Mouse (Mus musculus) MEL (cell line): Measurements from ENCODE around the gene Acr. TPM values are rescaled to one million over a fixed set of nuclear protein-coding genes. Genes with fewer than 3 reads are reported as not detected.

ENCODE experiments used
- DNase-seq: peaks from one replicate; pipeline ENCODE4 v3.0.0; 2011; ENCODE audit warnings: low read depth, low spot score
- H3K27ac ChIP-seq: 2 replicates; pipeline ENCODE4 v1.5.1; 2012; ENCODE audit warnings: low read depth, mild to moderate bottlenecking, control low read depth, low read length, moderate library complexity; ENCODE audit not compliant: control insufficient read depth
- H3K27me3 ChIP-seq, 2 experiments: fragments of 150-350 bp in 1 of 2; sonication (generic) in 1 of 2; 2 replicates each; pipeline ENCODE4 v1.6.1; 2012; ENCODE audit warnings: low read length in 2 of 2, mild to moderate bottlenecking in 2 of 2, improper control_type of control experiment in 1 of 2, moderate library complexity in 1 of 2; ENCODE audit not compliant: insufficient read depth in 2 of 2, control insufficient read depth in 1 of 2
- H3K36me3 ChIP-seq, 2 experiments: 2 replicates each; pipeline ENCODE4 v1.6.1; 2012 to 2014; ENCODE audit warnings: low read length in 2 of 2, improper control_type of control experiment in 1 of 2, inconsistent platforms in 1 of 2, mild to moderate bottlenecking in 1 of 2; ENCODE audit not compliant: insufficient read depth in 2 of 2, control insufficient read depth in 1 of 2
- H3K4me1 ChIP-seq, 2 experiments: fragments of 150-350 bp in 1 of 2; sonication (generic) in 1 of 2; 2 replicates each; pipeline ENCODE4 v1.6.1; 2012; ENCODE audit warnings: low read length in 2 of 2, improper control_type of control experiment in 1 of 2, mild to moderate bottlenecking in 1 of 2; ENCODE audit not compliant: insufficient read depth in 2 of 2, control insufficient read depth in 1 of 2
- H3K4me3 ChIP-seq, 2 experiments: fragments of 150-350 bp in 1 of 2; sonication (generic) in 1 of 2; 2 replicates each; pipeline ENCODE4 v1.5.1; 2012; ENCODE audit warnings: low read depth in 2 of 2, low read length in 2 of 2, mild to moderate bottlenecking in 2 of 2, moderate library complexity in 2 of 2, control low read depth in 1 of 2, improper control_type of control experiment in 1 of 2; ENCODE audit not compliant: control insufficient read depth in 1 of 2, insufficient read depth in 1 of 2
- H3K79me2 ChIP-seq: 2 replicates; pipeline ENCODE4 v1.6.1; 2012; ENCODE audit warnings: mild to moderate bottlenecking, low read length, moderate library complexity; ENCODE audit not compliant: control insufficient read depth, poor library complexity, insufficient read depth
- H3K9ac ChIP-seq: 2 replicates; pipeline ENCODE4 v1.6.1; 2012; ENCODE audit warnings: low read depth, mild to moderate bottlenecking, control low read depth, low read length, moderate library complexity; ENCODE audit not compliant: control insufficient read depth, poor library complexity, severe bottlenecking
- H3K9me3 ChIP-seq: fragments of 150-350 bp; sonication (generic); replicated peaks from 2 replicates; pipeline ENCODE4 v1.6.1; 2012; ENCODE audit warnings: mild to moderate bottlenecking, low read length, improper control_type of control experiment, moderate library complexity; ENCODE audit not compliant: insufficient read depth
- CHD1 ChIP-seq: IDR thresholded peaks from 2 replicates; pipeline ENCODE4 v1.6.1; 2012; ENCODE audit warnings: low read depth, mild to moderate bottlenecking, inconsistent platforms, low read length, improper control_type of control experiment
- CTCF ChIP-seq, 3 experiments: IDR thresholded peaks in 2 of 3; conservative IDR thresholded peaks in 1 of 3; 2 replicates each; pipeline ENCODE4 v1.5.1; 2011 to 2012; ENCODE audit warnings: low read length in 3 of 3, low read depth in 2 of 3, mild to moderate bottlenecking in 2 of 3, improper control_type of control experiment in 1 of 3, inconsistent platforms in 1 of 3, mixed read lengths in 1 of 3, moderate library complexity in 1 of 3; ENCODE audit not compliant: control insufficient read depth in 1 of 3, insufficient read depth in 1 of 3, poor library complexity in 1 of 3, severe bottlenecking in 1 of 3
- EP300 ChIP-seq, 2 experiments: IDR thresholded peaks; 2 replicates each; pipeline ENCODE4 v1.6.1; 2011; ENCODE audit warnings: improper control_type of control experiment in 2 of 2, low read length in 2 of 2, low read depth in 1 of 2, mild to moderate bottlenecking in 1 of 2
- GABPA ChIP-seq: IDR thresholded peaks from 2 replicates; pipeline ENCODE4 v1.6.1; 2012; ENCODE audit warnings: low read depth, mild to moderate bottlenecking, inconsistent platforms, low read length, improper control_type of control experiment, moderate library complexity
- HCFC1 ChIP-seq: IDR thresholded peaks from 2 replicates; pipeline ENCODE4 v1.6.1; 2012; ENCODE audit warnings: low read depth, mild to moderate bottlenecking, inconsistent platforms, low read length, improper control_type of control experiment, moderate library complexity
- KAT2A ChIP-seq: conservative IDR thresholded peaks from 2 replicates; pipeline ENCODE4 v1.6.1; 2012; ENCODE audit warnings: low read depth, low read length, improper control_type of control experiment, inconsistent platforms
- MAFK ChIP-seq: IDR thresholded peaks from 2 replicates; pipeline ENCODE4 v1.6.1; 2011; ENCODE audit warnings: low read depth, mild to moderate bottlenecking, low read length, improper control_type of control experiment, borderline replicate concordance
- MAZ ChIP-seq: IDR thresholded peaks from 2 replicates; pipeline ENCODE4 v1.6.1; 2012; ENCODE audit warnings: low read depth, mild to moderate bottlenecking, inconsistent platforms, low read length, improper control_type of control experiment
- MXI1 ChIP-seq: IDR thresholded peaks from 2 replicates; pipeline ENCODE4 v1.6.1; 2011; ENCODE audit warnings: mild to moderate bottlenecking, low read depth, low read length, improper control_type of control experiment
- MYC ChIP-seq: IDR thresholded peaks from 2 replicates; pipeline ENCODE4 v1.6.1; 2011; ENCODE audit warnings: low read depth, mild to moderate bottlenecking, low read length, improper control_type of control experiment, moderate library complexity
- RCOR1 ChIP-seq: IDR thresholded peaks from 2 replicates; pipeline ENCODE4 v1.6.1; 2012; ENCODE audit warnings: low read depth, mild to moderate bottlenecking, inconsistent platforms, low read length, improper control_type of control experiment
- SMC3 ChIP-seq: IDR thresholded peaks from 2 replicates; pipeline ENCODE4 v1.6.1; 2011; ENCODE audit warnings: low read depth, low read length, improper control_type of control experiment
- TAL1 ChIP-seq: IDR thresholded peaks from 2 replicates; pipeline ENCODE4 v1.6.1; 2012; ENCODE audit warnings: mild to moderate bottlenecking, inconsistent platforms, low read length, moderate library complexity, mixed read lengths
- TBP ChIP-seq: IDR thresholded peaks from 2 replicates; pipeline ENCODE4 v1.8.0; 2011; ENCODE audit warnings: low read depth, low read length, improper control_type of control experiment
- USF1 ChIP-seq: IDR thresholded peaks from 2 replicates; pipeline ENCODE4 v1.6.1; 2014; ENCODE audit warnings: low read depth, mild to moderate bottlenecking, inconsistent platforms, low read length, improper control_type of control experiment, moderate library complexity
- USF2 ChIP-seq, 2 experiments: IDR thresholded peaks; 2 replicates each; pipeline ENCODE4 v1.6.1; 2011 to 2012; ENCODE audit warnings: improper control_type of control experiment in 2 of 2, low read length in 2 of 2, borderline replicate concordance in 1 of 2, inconsistent platforms in 1 of 2, low read depth in 1 of 2, mild to moderate bottlenecking in 1 of 2; ENCODE audit not compliant: insufficient read depth in 1 of 2
- ZNF384 ChIP-seq: IDR thresholded peaks from 2 replicates; pipeline ENCODE4 v1.6.1; 2012; ENCODE audit warnings: low read depth, mild to moderate bottlenecking, inconsistent platforms, low read length, improper control_type of control experiment
- polyA plus RNA-seq, 2 experiments: library from polyadenylated mRNA; stranded (reverse) in 1 of 2; unstranded in 1 of 2; fragments of >175 nt in 1 of 2; fragments of >200 nt in 1 of 2; gene quantifications; 2 replicates each; pipeline versions ENCODE4 v1.2.1 to v1.2.4; 2012; ENCODE audit warnings: low replicate concordance in 2 of 2, low read depth in 1 of 2; ENCODE audit not compliant: insufficient read length in 2 of 2, insufficient read depth in 1 of 2, missing spikeins in 1 of 2
- total RNA-seq: library from RNA; depleted of rRNA; stranded (reverse); fragments of 300-350 nt; gene quantifications from 2 replicates; pipeline ENCODE4 v1.2.3, GENCODE M21; 2012

Gene Acr
- total and polyA plus RNA-seq, 3 experiments: 0.15 TPM; not detected in 2

DNA sequence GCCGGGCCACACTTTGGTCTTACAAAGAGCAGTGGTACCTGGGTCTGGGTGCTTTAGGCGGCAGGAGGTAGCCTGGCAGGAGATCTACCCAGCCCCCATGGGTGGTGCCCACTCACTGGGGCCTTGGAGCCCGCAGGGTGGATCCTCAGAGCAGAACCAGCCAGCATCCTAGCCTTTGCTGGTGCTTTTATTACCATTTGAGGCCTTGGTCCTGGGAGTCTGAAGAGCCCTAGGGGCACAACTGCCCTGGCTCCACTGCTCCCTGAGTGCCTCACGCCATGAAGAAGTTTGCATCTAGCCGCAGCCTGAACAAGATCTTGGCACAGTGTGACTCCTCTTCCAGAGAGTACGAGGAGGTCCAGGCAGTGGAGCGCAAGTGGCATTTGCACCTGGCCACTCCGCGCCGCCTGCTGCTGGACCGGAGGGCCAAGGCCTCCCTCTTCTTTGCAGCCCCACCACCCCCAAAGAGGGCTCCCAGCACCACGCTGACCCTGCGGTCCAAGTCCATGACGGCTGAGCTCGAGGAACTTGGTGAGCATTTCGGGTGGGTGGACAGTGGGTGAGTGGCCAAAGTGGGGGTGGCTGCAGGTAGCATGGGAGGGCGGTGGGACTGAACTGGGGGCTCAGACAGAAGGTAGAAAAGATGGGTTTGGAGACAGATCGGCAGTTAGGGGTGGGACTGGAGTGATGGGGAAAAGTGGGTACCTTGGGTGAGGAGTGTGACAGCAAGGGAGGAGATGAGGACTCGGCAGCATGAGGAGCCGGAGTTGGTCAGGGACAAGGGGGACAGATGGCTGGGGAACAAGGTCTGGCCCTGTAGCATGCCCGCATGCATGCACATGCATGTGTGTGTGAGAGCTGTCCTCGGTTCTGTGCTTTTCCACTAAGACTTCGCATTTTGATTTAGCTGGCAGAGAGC is 34.9 kb upstream of the Acr start:
- TF ChIP-seq USF2 (IDR thresholded peaks at IDR 0.05; ENCODE audit: borderline replicate concordance in 1 of 2, insufficient read depth in 1 of 2, low read depth in 1 of 2, low read length in 2 of 2): no peak
- no peak for TF ChIP-seq GABPA
- no peak for TF ChIP-seq KAT2A
- no peak for TF ChIP-seq RCOR1
- no peak for TF ChIP-seq MXI1
- no peak for TF ChIP-seq MAFK
- TF ChIP-seq EP300 (IDR thresholded peaks at IDR 0.05; ENCODE audit: low read depth in 1 of 2, low read length in 2 of 2): no peak
- TF ChIP-seq MAZ: no peak
- no peak for TF ChIP-seq TBP
- no peak for TF ChIP-seq MYC
- no peak for TF ChIP-seq ZNF384
- no peak for TF ChIP-seq CTCF (IDR thresholded peaks at IDR 0.05 in 2 of 3, conservative IDR thresholded peaks at IDR 0.05 in 1 of 3; ENCODE audit: control insufficient read depth in 1 of 3, insufficient read depth in 1 of 3, low read depth in 2 of 3, low read length in 3 of 3, poor library complexity in 1 of 3, severe bottlenecking in 1 of 3)
- TF ChIP-seq HCFC1: no peak
- TF ChIP-seq TAL1: no peak
- TF ChIP-seq USF1: no peak
- no peak for TF ChIP-seq SMC3
- H3K27me3 ChIP-seq: no peaks in the 10 kb centered on the region

DNA sequence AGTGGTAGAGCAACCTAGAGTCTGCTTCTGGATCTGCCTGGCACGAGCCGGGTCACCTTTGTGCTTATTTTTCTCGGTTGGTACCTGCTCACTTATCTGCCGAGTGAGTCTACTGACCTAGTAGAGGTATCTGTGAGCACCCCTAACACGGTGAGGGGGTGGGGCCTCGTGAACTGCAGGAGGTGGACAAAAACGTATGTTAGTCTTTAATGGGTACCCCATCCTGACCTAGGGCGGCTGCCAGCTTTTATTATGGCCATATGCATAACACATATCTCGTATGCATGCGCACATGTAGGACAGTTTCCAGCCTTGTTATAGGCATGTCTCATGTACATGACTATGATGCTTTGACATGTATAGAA is 34.3 kb upstream of the Acr start:
- Histone ChIP-seq H3K9ac (no peak overlapping the region), H3K27me3 (no peaks in the 10 kb centered on the region), H3K4me1 (no peaks in the 10 kb centered on the region), H3K9me3 (no peaks in the 10 kb centered on the region), H3K36me3 (no peaks in the 10 kb centered on the region; a peak in 1 of 4 replicates), H3K4me3 (no peak overlapping the region), H3K27ac (no peak overlapping the region), H3K79me2 (no peaks in the 10 kb centered on the region)
- no peak for DNase-seq
- no peak for TF ChIP-seq CHD1

More for the DNA sequence above, 34.9 kb upstream of the Acr start:
- Histone ChIP-seq H3K79me2 (no peaks in the 10 kb centered on the region), H3K36me3 (no peaks in the 10 kb centered on the region; a peak in 1 of 4 replicates), H3K4me1 (no peaks in the 10 kb centered on the region), H3K9me3 (no peaks in the 10 kb centered on the region), H3K4me3 (no peak overlapping the region), H3K27ac (no peak overlapping the region), H3K9ac (no peak overlapping the region)
- no peak for DNase-seq
